Mouse (Mus musculus): ENCODE results near the gene Podn. TPM values are rescaled to one million over a fixed set of nuclear protein-coding genes. Genes with fewer than 3 reads are reported as not detected.

Gene Podn
- polyA plus RNA-seq, 1 experiment from 2014 or later, result 0.27 TPM

- H3K9ac ChIP-seq, result no peak overlapping the region
- no peak overlapping the region for H3K4me2 ChIP-seq
- H3K4me3 ChIP-seq (replicated peaks), result no peak overlapping the region
- ATAC-seq (ENCODE audit: low FRiP score), result no peak
- H3K36me3 ChIP-seq (replicated peaks), result peaks cover 55% of the 10 kb centered on the region
- H3K27me3 ChIP-seq, result no peaks in the 10 kb centered on the region
- H3K9me3 ChIP-seq, result no peaks in the 10 kb centered on the region
- WGBS, result 94% methylated on average over 10 of the region's 10 CpGs
- H3K27ac ChIP-seq, result no peak overlapping the region
- H3K4me1 ChIP-seq, result peaks cover 15% of the 10 kb centered on the region
Measured at GRCm38 (mm10) chr4:108058166-108058565, 38.1 kb downstream of the Podn start.

- H3K9me3 ChIP-seq, result no peaks in the 10 kb centered on the region
- 93% methylated on average over 2 of the region's 2 CpGs for WGBS
- H3K4me2 ChIP-seq, result no peak overlapping the region
- ATAC-seq (ENCODE audit: low FRiP score), result no peak
- H3K36me3 ChIP-seq (replicated peaks), result peaks cover 59% of the 10 kb centered on the region
- H3K9ac ChIP-seq, result no peak overlapping the region
- H3K27ac ChIP-seq, result no peak overlapping the region
- H3K4me3 ChIP-seq (replicated peaks), result no peak overlapping the region
- H3K4me1 ChIP-seq, result peaks cover 15% of the 10 kb centered on the region
- H3K27me3 ChIP-seq, result no peaks in the 10 kb centered on the region
Measured at GRCm38 (mm10) chr4:108057247-108057646, 39.0 kb downstream of the Podn start.

- Histone ChIP-seq H3K27ac (no peak overlapping the region), H3K36me3 (replicated peaks) (peaks cover 65% of the 10 kb centered on the region), H3K27me3 (no peaks in the 10 kb centered on the region), H3K4me2 (no peak overlapping the region), H3K9ac (no peak overlapping the region), H3K9me3 (no peaks in the 10 kb centered on the region), H3K4me1 (peaks cover 13% of the 10 kb centered on the region), H3K4me3 (replicated peaks) (no peak overlapping the region)
- 92% methylated on average over 10 of the region's 10 CpGs for WGBS
- ATAC-seq (ENCODE audit: low FRiP score), result no peak
Measured at GRCm38 (mm10) chr4:108055873-108056272, 40.4 kb downstream of the Podn start.

GRCm38 (mm10) chr4:108052673-108053072 is 43.6 kb downstream of the Podn start:
- Histone ChIP-seq H3K36me3 (replicated peaks) (peaks cover 76% of the 10 kb centered on the region), H3K9me3 (no peaks in the 10 kb centered on the region), H3K4me2 (no peak overlapping the region), H3K9ac (no peak overlapping the region), H3K27me3 (no peaks in the 10 kb centered on the region), H3K4me1 (peaks cover 3% of the 10 kb centered on the region; the same call in 1 of the 2 replicates), H3K4me3 (replicated peaks) (no peak overlapping the region), H3K27ac (no peak overlapping the region)
- WGBS, result 88% methylated on average over 8 of the region's 8 CpGs
- ATAC-seq (ENCODE audit: low FRiP score), result no peak

- Histone ChIP-seq H3K36me3 (replicated peaks) (peaks cover 85% of the 10 kb centered on the region), H3K9ac (no peak overlapping the region)
Measured at GRCm38 (mm10) chr4:108051687-108052274, 44.5 kb downstream of the Podn start.

GRCm38 (mm10) chr4:108046136-108046535 is 50.1 kb downstream of the Podn start:
- WGBS, result 93% methylated on average over 8 of the region's 8 CpGs
- no peaks in the 10 kb centered on the region for H3K9me3 ChIP-seq
- ATAC-seq (ENCODE audit: low FRiP score), result no peak
- no peak overlapping the region for H3K4me2 ChIP-seq
- H3K9ac ChIP-seq, result no peak overlapping the region
- peaks cover 3% of the 10 kb centered on the region; the same call in 1 of the 2 replicates for H3K4me1 ChIP-seq
- no peak overlapping the region for H3K27ac ChIP-seq
- peaks cover 59% of the 10 kb centered on the region for H3K36me3 ChIP-seq (replicated peaks)
- no peak overlapping the region for H3K4me3 ChIP-seq (replicated peaks)
- H3K27me3 ChIP-seq, result no peaks in the 10 kb centered on the region

More at GRCm38 (mm10) chr4:108051687-108052274, 44.5 kb downstream of the Podn start:
- Histone ChIP-seq H3K4me1 (peaks cover 3% of the 10 kb centered on the region; the same call in 1 of the 2 replicates), H3K9me3 (no peaks in the 10 kb centered on the region), H3K4me3 (replicated peaks) (no peak overlapping the region), H3K27ac (peak overlapping the region; percentile 50; the same call in 1 of the 2 replicates), H3K4me2 (no peak overlapping the region), H3K27me3 (no peaks in the 10 kb centered on the region)
- ATAC-seq (ENCODE audit: low FRiP score), result no peak
- WGBS, result 81% methylated on average over 10 of the region's 10 CpGs

- H3K4me1 ChIP-seq, result no peaks in the 10 kb centered on the region
- no peak overlapping the region for H3K4me3 ChIP-seq (replicated peaks)
- ATAC-seq (ENCODE audit: low FRiP score), result no peak
- 76% methylated on average over 19 of the region's 19 CpGs for WGBS
- peaks cover 57% of the 10 kb centered on the region for H3K36me3 ChIP-seq (replicated peaks)
- no peak overlapping the region for H3K4me2 ChIP-seq
- no peak overlapping the region for H3K27ac ChIP-seq
- H3K9ac ChIP-seq, result no peak overlapping the region
- no peaks in the 10 kb centered on the region for H3K9me3 ChIP-seq
- no peaks in the 10 kb centered on the region for H3K27me3 ChIP-seq
Measured at GRCm38 (mm10) chr4:108045136-108046107, 50.8 kb downstream of the Podn start.

GRCm38 (mm10) chr4:108037027-108037426 is 59.2 kb downstream of the Podn start:
- WGBS, result 74% methylated on average over 8 of the region's 8 CpGs
- Histone ChIP-seq H3K9me3 (no peaks in the 10 kb centered on the region), H3K36me3 (replicated peaks) (peaks cover 2% of the 10 kb centered on the region; the same call in 1 of the 2 replicates), H3K4me2 (no peak overlapping the region), H3K27ac (no peak overlapping the region), H3K27me3 (peaks cover 26% of the 10 kb centered on the region), H3K9ac (no peak overlapping the region), H3K4me1 (peaks cover 2% of the 10 kb centered on the region), H3K4me3 (replicated peaks) (no peak overlapping the region)
- no peak for ATAC-seq (ENCODE audit: low FRiP score)

GRCm38 (mm10) chr4:108033041-108033764 is 63.0 kb downstream of the Podn start:
- 84% methylated on average over 8 of the region's 8 CpGs for whole genome bisulfite sequencing
- Histone ChIP-seq H3K4me3 (replicated peaks) (no peak overlapping the region), H3K4me1 (peaks cover 16% of the 10 kb centered on the region), H3K9me3 (no peaks in the 10 kb centered on the region), H3K27me3 (peaks cover 58% of the 10 kb centered on the region), H3K9ac (no peak overlapping the region), H3K36me3 (replicated peaks) (no peaks in the 10 kb centered on the region), H3K27ac (no peak overlapping the region), H3K4me2 (no peak overlapping the region)
- no peak for ATAC-seq (ENCODE audit: low FRiP score)

GRCm38 (mm10) chr4:108032352-108032849 is 63.8 kb downstream of the Podn start:
- Histone ChIP-seq H3K4me1 (peaks cover 16% of the 10 kb centered on the region), H3K4me3 (replicated peaks) (peak overlapping the region; percentile 64), H3K36me3 (replicated peaks) (no peaks in the 10 kb centered on the region), H3K4me2 (peak overlapping the region; percentile 100), H3K27ac (no peak overlapping the region), H3K9me3 (no peaks in the 10 kb centered on the region), H3K27me3 (peaks cover 63% of the 10 kb centered on the region), H3K9ac (peak overlapping the region; percentile 55; the same call in 1 of the 2 replicates)
- no peak for ATAC-seq (ENCODE audit: low FRiP score)
- 40% methylated on average over 11 of the region's 11 CpGs for WGBS

GRCm38 (mm10) chr4:108031502-108032351 is 64.5 kb downstream of the Podn start:
- WGBS, result 1% methylated on average over 71 of the region's 86 CpGs

More at GRCm38 (mm10) chr4:108031502-108032351, 64.5 kb downstream of the Podn start:
- Histone ChIP-seq H3K27me3 (peaks cover 68% of the 10 kb centered on the region), H3K36me3 (replicated peaks) (no peaks in the 10 kb centered on the region), H3K4me1 (peaks cover 16% of the 10 kb centered on the region), H3K4me2 (peak overlapping the region; percentile 100), H3K9ac (peak overlapping the region; percentile 55), H3K27ac (no peak overlapping the region), H3K4me3 (replicated peaks) (peak overlapping the region; percentile 64), H3K9me3 (no peaks in the 10 kb centered on the region)
- ATAC-seq (ENCODE audit: low FRiP score), result peak; percentile 27; the same call in 1 of the 2 replicates

Measured in forebrain, embryonic 12.5 days (tissue).